Mouse (Mus musculus): ENCODE data around the gene Nebl. TPM values are rescaled to one million over a fixed set of nuclear protein-coding genes. Genes with fewer than 3 reads are reported as not detected.
A peak's percentile ranks its signal among the peaks of the same experiment; 100 is the strongest.

Gene Nebl
- polyA plus RNA-seq, 1 experiment from 2014 or later, result 0.45 TPM

DNA sequence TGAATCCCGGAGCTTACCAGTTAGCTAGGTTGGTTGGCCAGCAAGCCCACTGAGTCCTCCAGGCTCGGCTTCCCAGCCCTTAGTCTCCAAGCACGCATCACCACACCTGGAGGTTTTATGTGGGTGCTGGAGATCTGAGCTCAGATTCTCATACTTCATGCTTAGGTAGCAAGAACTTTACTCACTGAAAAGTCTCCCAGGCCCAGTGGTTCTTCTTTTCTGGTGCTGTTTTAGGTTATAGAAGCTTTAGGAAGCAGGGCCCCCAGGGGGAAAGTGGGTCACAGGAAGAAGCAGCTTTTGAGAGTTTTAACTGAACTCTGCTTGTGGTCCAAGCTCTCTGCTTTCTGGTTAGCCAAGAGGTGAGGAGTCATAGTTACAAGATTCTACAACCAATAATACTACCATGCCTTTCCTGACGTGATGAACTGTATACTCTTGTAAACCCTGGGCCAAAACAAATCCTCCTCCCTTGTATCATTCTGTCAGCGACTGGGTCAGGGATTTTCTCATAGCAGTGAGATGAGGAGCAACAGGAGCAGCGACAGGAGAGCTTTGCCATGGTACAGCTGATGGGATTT lies 366.2 kb downstream of the Nebl start:
- DNase-seq (no peak), ATAC-seq (peak; percentile 29)
- Histone ChIP-seq H3K4me3 (ENCODE audit: low read depth, low read length) (no peak overlapping the region), H3K27ac (ENCODE audit: low read depth) (peak overlapping the region; percentile 74), H3K9ac (replicated peaks) (no peak overlapping the region), H3K4me2 (ENCODE audit: low read depth, low read length) (peak overlapping the region; percentile 13; the same call in 1 of the 2 replicates), H3K27me3 (ENCODE audit: insufficient read depth, low read length) (no peaks in the 10 kb centered on the region), H3K36me3 (replicated peaks; ENCODE audit: insufficient read depth, low read length) (no peaks in the 10 kb centered on the region), H3K9me3 (ENCODE audit: low read length) (no peaks in the 10 kb centered on the region), H3K4me1 (ENCODE audit: insufficient read depth) (peaks cover 11% of the 10 kb centered on the region)
- TF ChIP-seq EP300 (IDR thresholded peaks at IDR 0.05; ENCODE audit: low read depth) (no peak), CTCF (IDR thresholded peaks at IDR 0.05; ENCODE audit: low read depth) (no peak)
- 41% methylated on average over 6 of the region's 6 CpGs for WGBS (ENCODE audit: insufficient replicate concordance)

DNA sequence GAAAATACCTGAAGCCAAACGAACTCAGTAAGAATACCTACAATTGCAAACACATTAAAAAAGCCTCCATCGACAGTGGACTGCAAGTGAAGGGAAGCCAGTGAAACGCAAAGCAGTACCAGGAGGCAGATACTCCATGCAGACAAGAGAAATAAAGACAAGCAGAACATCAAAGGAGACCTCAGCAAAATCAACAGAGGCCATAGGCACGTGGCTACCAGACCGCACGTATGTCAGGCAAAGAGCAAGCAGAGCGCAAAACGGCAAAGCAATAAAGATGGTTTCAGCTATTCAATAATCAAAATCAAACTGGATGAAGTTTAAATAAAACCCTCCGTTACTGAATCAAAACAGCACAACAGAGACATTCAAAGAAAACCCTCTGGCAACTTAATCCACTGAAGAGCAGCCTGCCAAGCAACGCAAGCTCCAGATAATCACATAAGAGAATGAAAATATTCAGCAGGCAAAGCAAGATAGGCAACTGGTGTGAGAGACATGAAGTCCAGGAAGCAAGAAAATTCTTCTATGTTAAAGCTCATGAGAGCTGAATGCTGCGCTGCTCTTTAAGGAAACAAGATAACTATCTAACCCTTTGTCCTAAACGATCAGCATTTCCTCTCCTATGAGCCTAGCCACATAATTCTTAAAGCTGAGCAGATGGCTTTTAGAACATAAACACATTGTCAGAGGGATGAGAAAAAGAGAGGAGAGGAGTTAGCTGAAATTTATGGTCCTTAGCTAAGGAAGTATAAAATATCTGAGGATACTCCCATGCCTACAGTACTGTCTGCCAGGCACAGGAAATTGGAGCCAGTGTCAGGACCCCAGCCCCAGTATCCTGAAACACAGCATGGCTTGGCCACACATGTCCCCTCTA lies 367.7 kb downstream of the Nebl start:
- WGBS (ENCODE audit: insufficient replicate concordance), result 39% methylated on average over 12 of the region's 12 CpGs
- no peak overlapping the region for H3K4me2 ChIP-seq (ENCODE audit: low read depth, low read length)

DNA sequence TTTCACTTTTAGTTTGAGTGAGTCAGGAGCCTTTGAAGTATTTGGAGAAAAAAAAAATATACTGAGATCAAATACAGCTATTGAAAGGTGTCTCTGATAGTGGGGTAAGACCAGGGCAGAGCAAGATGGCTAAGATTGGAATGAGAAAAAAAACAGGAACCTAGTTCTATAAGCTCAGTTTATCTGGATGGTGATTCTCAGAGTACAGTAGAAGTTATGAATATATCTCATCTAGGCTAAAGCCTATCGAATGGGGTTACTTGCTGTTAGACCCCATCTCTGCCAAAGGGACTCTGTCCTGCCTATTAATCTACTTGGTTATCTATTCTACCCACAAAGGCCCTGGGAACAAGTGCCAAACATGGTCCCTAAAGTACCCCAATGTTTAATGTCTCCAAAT lies 369.1 kb downstream of the Nebl start:
- DNase-seq (no peak), ATAC-seq (no peak)
- H3K4me2 ChIP-seq (ENCODE audit: low read depth, low read length), result no peak overlapping the region
- no peaks in the 10 kb centered on the region for H3K36me3 ChIP-seq (replicated peaks; ENCODE audit: insufficient read depth, low read length)
- TF ChIP-seq CTCF (IDR thresholded peaks at IDR 0.05; ENCODE audit: low read depth), result no peak
- no peak for TF ChIP-seq EP300 (IDR thresholded peaks at IDR 0.05; ENCODE audit: low read depth)
- no peak overlapping the region for H3K27ac ChIP-seq (ENCODE audit: low read depth)
- no peaks in the 10 kb centered on the region for H3K27me3 ChIP-seq (ENCODE audit: insufficient read depth, low read length)
- WGBS (ENCODE audit: insufficient replicate concordance), result 56% methylated on average over 1 of the region's 1 CpGs
- peaks cover 11% of the 10 kb centered on the region for H3K4me1 ChIP-seq (ENCODE audit: insufficient read depth)
- H3K9ac ChIP-seq (replicated peaks), result no peak overlapping the region
- H3K4me3 ChIP-seq (ENCODE audit: low read depth, low read length), result no peak overlapping the region
- no peaks in the 10 kb centered on the region for H3K9me3 ChIP-seq (ENCODE audit: low read length)

More for the DNA sequence above, 367.7 kb downstream of the Nebl start:
- Histone ChIP-seq H3K36me3 (replicated peaks; ENCODE audit: insufficient read depth, low read length) (no peaks in the 10 kb centered on the region), H3K4me3 (ENCODE audit: low read depth, low read length) (no peak overlapping the region), H3K27ac (ENCODE audit: low read depth) (no peak overlapping the region), H3K27me3 (ENCODE audit: insufficient read depth, low read length) (no peaks in the 10 kb centered on the region), H3K4me1 (ENCODE audit: insufficient read depth) (peaks cover 11% of the 10 kb centered on the region), H3K9me3 (ENCODE audit: low read length) (no peaks in the 10 kb centered on the region), H3K9ac (replicated peaks) (no peak overlapping the region)
- DNase-seq (no peak), ATAC-seq (no peak)
- TF ChIP-seq CTCF (IDR thresholded peaks at IDR 0.05; ENCODE audit: low read depth) (no peak), EP300 (IDR thresholded peaks at IDR 0.05; ENCODE audit: low read depth) (no peak)

DNA sequence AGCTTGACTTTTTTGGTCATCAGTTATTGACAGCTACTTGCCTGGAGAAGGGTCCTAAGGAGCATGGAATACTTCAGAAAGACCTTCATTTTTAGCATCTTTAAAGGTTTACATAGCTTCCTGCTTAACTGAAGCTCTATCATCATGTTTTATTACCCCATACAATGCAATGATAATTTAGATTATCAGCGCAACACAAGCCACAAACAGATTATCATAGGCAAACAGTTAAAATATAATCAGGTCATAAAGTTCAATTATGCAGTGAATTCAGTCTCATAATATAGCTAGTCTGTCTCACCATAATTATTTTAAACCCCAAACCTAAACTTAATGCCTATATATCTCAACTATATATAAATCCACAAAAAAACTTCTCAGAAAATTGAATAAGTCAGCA lies 386.6 kb downstream of the Nebl start:
- 89% methylated on average over 1 of the region's 1 CpGs for WGBS (ENCODE audit: insufficient replicate concordance)
- TF ChIP-seq EP300 (IDR thresholded peaks at IDR 0.05; ENCODE audit: low read depth), result no peak
- no peak for TF ChIP-seq CTCF (IDR thresholded peaks at IDR 0.05; ENCODE audit: low read depth)
- Histone ChIP-seq H3K4me3 (ENCODE audit: low read depth, low read length) (no peak overlapping the region), H3K36me3 (replicated peaks; ENCODE audit: insufficient read depth, low read length) (no peaks in the 10 kb centered on the region), H3K27ac (ENCODE audit: low read depth) (no peak overlapping the region), H3K9ac (replicated peaks) (no peak overlapping the region), H3K27me3 (ENCODE audit: insufficient read depth, low read length) (no peaks in the 10 kb centered on the region), H3K4me2 (ENCODE audit: low read depth, low read length) (no peak overlapping the region), H3K9me3 (ENCODE audit: low read length) (no peaks in the 10 kb centered on the region), H3K4me1 (ENCODE audit: insufficient read depth) (no peaks in the 10 kb centered on the region)
- no peak for DNase-seq
- no peak for ATAC-seq

DNA sequence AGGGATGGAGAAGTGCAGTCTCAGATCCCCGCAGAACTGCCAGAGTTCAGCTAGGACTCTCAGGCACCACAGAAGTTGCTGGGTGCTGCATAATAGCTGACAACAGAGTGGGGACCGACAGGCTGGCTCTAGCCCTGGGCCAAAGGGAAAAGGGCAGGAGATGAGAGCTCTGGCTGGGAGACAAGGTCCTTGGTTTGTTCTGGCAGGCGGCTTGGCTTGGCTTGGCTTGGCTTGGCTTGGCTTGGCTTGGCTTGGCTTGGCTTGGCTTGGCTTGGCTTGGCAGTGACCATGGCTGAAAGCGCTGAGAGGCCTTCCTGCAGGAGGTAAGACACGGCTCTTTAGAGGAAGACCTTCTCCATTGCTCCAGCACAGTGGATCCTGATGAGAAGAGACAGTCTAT lies 395.8 kb downstream of the Nebl start:
- TF ChIP-seq EP300 (IDR thresholded peaks at IDR 0.05; ENCODE audit: low read depth) (no peak), CTCF (IDR thresholded peaks at IDR 0.05; ENCODE audit: low read depth) (no peak)
- Histone ChIP-seq H3K4me2 (ENCODE audit: low read depth, low read length) (no peak overlapping the region), H3K27ac (ENCODE audit: low read depth) (no peak overlapping the region), H3K9me3 (ENCODE audit: low read length) (no peaks in the 10 kb centered on the region), H3K4me3 (ENCODE audit: low read depth, low read length) (no peak overlapping the region), H3K36me3 (replicated peaks; ENCODE audit: insufficient read depth, low read length) (no peaks in the 10 kb centered on the region), H3K9ac (replicated peaks) (no peak overlapping the region), H3K4me1 (ENCODE audit: insufficient read depth) (no peaks in the 10 kb centered on the region), H3K27me3 (ENCODE audit: insufficient read depth, low read length) (no peaks in the 10 kb centered on the region)
- ATAC-seq (no peak), DNase-seq (no peak)
- 72% methylated on average over 5 of the region's 5 CpGs for WGBS (ENCODE audit: insufficient replicate concordance)

DNA sequence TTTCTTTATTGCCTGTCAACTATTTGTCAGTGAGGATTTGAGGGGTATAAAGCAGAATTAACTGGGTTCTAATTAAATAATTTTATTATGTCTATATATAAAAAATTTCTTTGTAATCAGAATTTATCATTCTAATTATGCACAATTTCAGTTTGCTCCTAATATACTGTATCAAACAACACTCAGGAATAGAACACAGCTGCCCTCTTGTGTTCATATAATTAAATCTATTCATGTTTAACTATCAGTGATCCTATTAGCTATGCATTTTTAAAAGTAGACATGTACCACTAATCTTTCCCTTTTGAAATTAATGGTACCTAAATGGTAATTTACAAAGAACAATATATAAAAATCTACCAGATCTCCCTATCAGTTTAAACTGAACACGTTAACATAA lies 404.7 kb downstream of the Nebl start:
- 79% methylated on average over 1 of the region's 1 CpGs for WGBS (ENCODE audit: insufficient replicate concordance)

More for the DNA sequence above, 404.7 kb downstream of the Nebl start:
- Histone ChIP-seq H3K36me3 (replicated peaks; ENCODE audit: insufficient read depth, low read length) (no peaks in the 10 kb centered on the region), H3K27me3 (ENCODE audit: insufficient read depth, low read length) (no peaks in the 10 kb centered on the region), H3K4me1 (ENCODE audit: insufficient read depth) (no peaks in the 10 kb centered on the region), H3K4me2 (ENCODE audit: low read depth, low read length) (no peak overlapping the region), H3K9ac (replicated peaks) (no peak overlapping the region), H3K9me3 (ENCODE audit: low read length) (no peaks in the 10 kb centered on the region), H3K4me3 (ENCODE audit: low read depth, low read length) (no peak overlapping the region), H3K27ac (ENCODE audit: low read depth) (no peak overlapping the region)
- DNase-seq (no peak), ATAC-seq (no peak)
- TF ChIP-seq CTCF (IDR thresholded peaks at IDR 0.05; ENCODE audit: low read depth), result peak; percentile 21; the same call in 1 of the 2 replicates
- TF ChIP-seq EP300 (IDR thresholded peaks at IDR 0.05; ENCODE audit: low read depth), result no peak

Data from liver, postnatal 0 days (tissue).